Mouse (Mus musculus) left cerebral cortex, postnatal 10 days (tissue): ENCODE results near the gene Cib4. TPM values are rescaled to one million over a fixed set of nuclear protein-coding genes. Genes with fewer than 3 reads are reported as not detected.

Source experiments
- DNase-seq, 2 experiments: peaks; one replicate each; pipeline ENCODE4 v3.0.0; 2021 to 2022; ENCODE audit warnings: low spot score in 2 of 2, mixed read lengths in 1 of 2; ENCODE audit errors: extremely low spot score in 1 of 2
- intact Hi-C: fragments of 180-260 bp; cut with DNase I; formaldehyde crosslinking; loops from one replicate; pipeline ENCODE4 v1.15.1; 2025
- total RNA-seq, 2 experiments: library from RNA; stranded (reverse); gene quantifications; 2 replicates each; pipeline ENCODE4 v1.2.3; 2021

Cib4 gene
- total RNA-seq, 2 experiments from 2014 or later = not detected

DNA sequence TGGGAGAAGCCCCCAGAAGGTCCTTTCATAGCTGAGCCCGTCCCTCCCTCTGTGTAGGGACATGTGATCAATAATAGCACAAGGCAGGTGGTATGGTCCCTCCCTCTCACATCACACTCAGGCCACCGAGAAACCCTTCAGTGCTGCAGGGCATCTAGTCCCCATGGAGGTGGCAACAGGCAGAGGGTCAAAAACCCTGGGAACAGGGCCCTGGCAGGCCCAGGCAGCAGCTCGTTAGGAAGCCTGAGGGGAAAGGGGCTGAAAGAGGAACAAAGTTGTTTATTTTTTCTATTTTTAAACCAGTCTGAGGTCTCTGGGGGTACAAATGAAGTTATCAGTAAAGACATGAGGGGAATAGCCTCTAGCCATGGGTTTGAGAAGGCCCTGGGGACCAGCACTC, 21.4 kb downstream of the Cib4 start:
- intact Hi-C loops = no loop called here
- DNase-seq = no peak

DNA sequence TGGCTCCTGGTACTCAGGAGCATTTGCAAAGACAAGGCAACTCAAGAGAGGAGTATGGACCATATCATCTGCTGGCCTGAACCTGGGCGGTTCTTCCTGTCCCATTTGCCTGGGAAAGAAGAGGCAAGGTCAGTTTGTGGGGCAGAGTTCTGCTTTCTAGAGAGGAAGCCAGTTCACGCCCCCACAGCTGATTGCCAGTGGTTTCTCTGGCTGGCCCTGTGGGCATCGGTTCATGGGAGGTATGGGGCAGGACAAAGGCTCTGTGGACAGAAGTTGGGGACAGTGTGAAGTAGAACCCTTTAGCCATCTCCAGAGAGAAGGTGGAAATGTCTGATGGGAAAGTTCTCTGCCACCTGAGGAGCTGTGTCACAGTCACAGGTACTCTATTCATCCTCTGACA, 22.5 kb downstream of the Cib4 start:
- no peak for DNase-seq
- intact Hi-C loops = no loop called here

DNA sequence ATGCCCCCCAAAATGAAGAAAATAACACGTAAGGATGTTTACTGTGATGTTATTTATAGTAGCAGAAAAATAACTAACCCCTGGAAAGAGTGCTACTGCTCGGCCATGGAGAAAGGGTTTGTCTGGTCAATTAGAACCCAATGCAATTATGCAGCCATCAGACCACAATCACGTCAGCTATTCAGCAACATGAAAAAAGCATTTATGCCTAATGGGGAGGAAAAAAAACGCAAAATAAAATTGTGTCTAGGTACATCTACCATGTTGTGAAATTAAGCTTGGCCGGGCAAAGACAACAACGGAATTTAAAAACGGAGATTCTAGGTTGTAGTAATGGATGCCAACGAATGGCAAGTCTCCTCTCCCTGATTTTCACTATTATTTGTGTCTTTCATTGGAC, 23.2 kb downstream of the Cib4 start:
- DNase-seq = no peak
- intact Hi-C loops = no loop called here

DNA sequence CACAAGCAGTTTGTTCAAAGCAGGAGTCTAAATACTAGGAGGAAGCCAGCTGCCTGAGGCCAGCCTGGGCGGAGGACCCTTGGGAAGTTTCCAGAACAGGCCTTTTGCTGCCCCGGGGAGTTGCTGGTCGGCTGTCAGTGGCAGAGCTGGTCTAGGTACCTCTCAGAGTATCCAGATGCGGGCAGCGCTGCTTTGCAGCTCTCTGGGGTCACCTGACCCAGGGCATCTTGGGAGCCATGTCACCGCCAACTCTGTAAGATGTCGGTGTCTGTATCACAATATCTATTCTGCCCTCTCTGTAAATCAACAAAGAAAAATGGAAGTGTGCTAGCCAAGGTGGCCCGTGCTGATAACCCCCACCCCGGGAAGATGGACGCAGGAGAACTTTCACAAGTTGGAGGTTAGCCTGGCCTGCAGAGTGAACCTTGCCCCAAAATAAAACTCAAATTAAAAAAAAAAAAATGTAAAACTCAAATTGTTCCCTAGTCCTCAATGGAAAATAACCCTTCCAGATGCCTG, 25.4 kb downstream of the Cib4 start:
- intact Hi-C loops = no loop called here
- DNase-seq = no peak

DNA sequence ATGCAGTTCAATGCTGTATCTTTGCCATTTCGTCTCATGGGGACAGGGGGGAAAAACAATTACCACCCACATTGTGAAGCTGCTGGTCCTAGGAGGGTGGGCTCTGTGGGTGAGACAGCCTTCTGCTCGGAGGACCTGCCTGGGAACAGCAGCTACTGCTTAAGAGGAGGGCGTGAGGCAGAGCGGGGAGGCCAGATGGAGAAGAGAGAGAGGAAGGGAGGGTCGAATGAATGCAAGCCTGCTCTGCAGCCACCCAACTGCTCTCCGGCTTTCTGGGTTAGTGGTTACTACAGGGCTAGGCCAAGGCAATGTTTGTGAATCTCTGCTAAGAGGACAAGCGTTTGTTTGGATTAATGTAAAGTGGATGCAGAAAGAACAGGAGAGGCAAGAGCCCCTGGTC, 26.1 kb downstream of the Cib4 start:
- intact Hi-C loops = no loop called here

DNA sequence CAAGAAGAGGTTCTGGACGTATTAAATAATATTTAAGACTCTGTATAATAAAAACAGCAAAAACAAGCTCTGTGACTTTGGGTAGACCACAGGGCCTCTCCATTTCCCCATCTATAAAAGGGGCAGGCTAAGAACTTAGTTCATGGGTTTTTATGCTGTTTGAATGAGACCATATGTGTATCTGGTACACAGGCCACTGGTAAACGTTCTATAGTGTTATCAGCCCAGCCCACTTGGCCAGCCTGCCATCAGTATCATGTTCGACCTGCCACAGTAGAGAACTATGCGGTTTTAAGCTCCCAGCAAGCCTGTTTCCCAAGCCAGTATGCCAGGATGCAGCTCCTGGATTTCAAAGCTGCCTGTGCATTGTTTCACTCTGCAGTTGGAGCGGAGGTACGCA, 27.1 kb downstream of the Cib4 start:
- intact Hi-C loops = no loop called here
- no peak for DNase-seq

More for the DNA sequence above, 26.1 kb downstream of the Cib4 start:
- DNase-seq = no peak

DNA sequence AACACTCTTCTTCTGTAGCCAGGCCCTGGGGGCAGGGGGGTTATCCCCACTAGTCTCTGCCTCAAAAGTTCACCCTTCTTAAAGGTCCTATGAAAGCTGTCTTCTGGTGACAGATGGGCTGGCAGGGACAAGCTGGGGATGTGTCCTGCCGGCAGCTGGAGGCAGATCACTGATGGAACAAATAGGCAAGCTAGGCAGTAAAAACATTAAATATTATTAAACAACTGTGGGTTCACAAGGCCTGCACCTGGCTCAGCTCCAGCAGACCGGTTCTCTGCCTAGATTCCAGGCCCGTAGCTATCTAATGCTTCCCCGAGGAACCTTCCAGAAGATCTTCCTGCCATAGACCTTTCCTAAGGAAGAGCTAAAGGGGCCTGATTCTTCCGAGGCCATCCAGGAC, 27.5 kb downstream of the Cib4 start:
- intact Hi-C loops = no loop called here
- DNase-seq = no peak

DNA sequence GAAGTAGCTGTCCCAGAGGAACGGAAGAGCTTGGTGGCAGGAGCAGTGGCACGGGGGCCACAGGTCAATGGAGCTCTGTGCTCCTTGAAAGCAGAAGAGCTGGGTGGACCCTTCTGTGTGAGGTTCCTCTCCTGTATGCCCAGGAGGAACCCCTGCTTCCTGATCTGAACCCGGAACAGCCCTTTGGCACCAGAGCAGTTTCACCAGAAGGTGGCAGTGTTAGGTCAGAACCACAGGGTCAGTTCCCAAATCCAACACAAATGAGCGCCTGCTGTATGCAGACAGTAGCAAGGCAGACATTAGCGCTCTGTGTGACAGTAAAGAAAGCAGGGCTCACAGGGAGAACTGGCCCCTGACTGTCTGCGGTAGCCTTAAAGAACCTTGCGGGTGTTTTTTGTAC, 29.3 kb downstream of the Cib4 start:
- intact Hi-C loops = loop anchor here (2.0 kb wide), 1 partner anchor 122 kb away; no protein-coding TSS in a partner anchor
- peak; percentile 27 to 44 for DNase-seq

DNA sequence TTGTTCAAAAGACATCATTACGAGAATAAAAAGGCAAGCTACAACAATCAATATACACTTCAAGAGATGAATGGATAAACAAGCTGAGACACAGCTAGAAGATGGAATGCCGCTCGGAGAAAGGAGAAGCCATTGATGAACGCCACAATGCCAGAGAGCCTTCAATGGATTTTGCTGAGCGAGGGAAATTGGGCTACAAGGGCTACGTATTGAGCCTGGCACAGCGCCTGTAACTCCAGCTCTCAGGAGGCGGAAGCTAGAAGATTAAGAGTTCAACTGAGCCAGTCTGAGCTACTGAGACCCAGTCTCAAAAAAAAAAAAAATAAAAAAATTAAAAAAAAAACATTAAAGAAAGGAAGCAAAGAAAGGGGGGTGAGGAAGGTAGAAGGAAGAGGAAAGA, 32.5 kb downstream of the Cib4 start:
- no peak for DNase-seq
- intact Hi-C loops = no loop called here

DNA sequence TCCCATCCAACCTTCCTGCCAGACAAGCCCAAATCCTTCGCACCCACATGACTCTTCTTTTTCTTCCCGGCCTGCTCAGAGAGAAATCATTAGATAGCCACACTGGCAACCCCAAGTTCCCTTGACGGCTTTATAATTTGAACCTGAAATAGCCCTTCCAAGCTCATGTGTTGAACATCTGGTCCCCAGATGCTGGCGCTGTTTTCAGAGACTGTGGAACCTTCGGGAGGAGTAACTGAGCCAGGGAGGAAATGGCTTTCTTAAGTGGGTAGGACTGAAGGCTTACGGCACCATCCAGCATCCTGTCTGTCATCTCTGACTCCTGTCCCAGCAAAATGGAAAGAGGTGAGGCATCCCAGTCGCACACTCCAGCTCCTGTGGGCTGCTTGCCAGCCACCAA, 48.3 kb downstream of the Cib4 start:
- intact Hi-C loops = no loop called here
- DNase-seq = no peak

DNA sequence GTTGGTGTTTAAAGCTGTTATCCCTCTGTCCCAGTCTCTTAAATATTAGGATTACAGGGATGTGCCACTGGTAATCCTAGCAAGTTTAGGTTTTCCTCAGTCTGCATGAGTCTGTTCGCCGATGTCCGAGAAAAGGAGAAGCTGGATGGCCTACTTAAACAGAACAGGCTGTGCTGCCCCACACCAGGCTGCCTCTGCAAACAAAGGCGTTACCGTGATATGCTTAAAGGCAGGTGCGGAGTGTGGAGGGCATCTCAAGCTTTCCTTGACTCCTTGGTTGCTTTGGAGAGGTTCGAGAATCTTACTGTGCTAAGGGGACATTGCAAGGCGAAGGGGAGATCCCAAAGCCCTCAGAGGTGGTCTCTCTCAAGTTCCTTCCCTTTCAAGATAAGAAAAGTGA, 48.8 kb downstream of the Cib4 start:
- intact Hi-C loops = no loop called here
- no peak for DNase-seq

DNA sequence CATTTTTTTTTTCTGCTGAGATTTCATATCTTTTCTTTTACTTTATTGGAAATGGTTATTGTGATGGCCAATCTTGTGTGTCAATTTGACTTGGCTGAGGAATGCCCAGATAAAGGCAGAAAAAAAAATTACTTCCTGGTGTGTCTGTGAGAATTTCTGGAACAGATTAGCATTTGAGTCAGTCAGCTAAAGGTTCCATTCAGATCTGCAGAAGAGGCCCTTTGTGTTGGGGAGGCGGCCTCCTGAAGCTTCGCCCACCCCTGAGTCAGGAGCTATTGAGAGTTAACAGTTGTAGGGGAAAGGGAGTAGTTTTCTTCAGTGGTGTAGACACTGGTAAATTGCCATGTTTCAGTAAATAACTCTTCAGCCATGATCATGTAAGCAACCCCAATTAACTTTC, 50.3 kb downstream of the Cib4 start:
- intact Hi-C loops = no loop called here
- DNase-seq = no peak

DNA sequence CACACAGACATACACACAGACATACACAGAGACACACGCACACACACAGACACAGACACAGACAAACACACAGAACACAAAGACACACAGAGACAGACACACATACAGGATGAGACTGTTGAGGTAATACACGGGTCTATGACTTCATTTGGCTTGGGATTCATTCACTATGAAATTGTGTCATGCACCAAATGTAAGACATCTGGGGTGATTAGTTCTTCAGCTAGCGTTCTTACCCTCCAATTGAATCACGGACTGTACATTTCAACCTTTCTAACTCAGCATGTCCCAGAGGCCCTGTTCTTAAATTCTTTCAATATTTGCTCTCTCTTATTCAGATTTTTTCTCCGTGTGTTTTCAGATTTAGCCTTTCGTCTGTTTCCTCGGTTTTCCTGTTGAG, 51.0 kb downstream of the Cib4 start:
- intact Hi-C loops = no loop called here
- no peak for DNase-seq

DNA sequence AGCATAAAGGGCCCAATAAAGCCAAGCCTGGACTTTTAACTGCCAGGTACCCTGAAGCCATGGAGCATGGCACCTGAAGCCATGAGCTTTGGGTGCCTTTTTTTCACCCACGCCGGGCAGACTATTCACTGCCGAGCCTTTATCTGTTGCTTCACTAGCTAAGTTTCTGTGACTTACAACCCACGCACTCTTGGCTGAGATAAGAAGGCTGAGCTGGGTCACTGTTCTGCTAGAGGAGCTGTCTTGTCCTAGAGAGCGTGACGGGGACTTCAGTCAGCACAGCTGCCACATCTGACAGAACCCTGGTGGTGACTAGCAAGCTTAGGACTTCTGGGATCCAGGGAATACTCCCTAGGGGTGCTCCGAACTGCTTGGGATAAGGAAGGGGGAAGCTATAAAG, 51.9 kb downstream of the Cib4 start:
- DNase-seq = no peak
- intact Hi-C loops = no loop called here

DNA sequence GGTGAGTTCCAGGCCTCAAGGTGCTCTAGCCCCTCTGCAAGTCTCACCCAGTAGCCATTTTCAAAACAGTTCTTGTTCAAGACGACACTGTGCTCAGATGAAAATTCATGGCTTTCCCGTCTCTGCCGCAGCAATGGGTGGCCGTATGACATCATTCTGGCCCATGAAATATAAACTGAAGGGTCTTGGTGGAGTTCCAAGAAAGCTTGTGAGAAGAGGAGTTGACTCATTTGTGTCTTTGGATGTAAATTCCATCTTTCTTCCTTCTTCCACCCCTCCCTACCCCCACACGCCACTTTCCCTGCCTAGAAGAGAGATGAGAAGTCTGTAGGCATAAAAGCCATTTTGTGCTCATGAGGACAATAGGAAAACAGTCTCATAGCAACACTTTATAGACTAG, 54.8 kb downstream of the Cib4 start:
- no peak for DNase-seq
- intact Hi-C loops = no loop called here

DNA sequence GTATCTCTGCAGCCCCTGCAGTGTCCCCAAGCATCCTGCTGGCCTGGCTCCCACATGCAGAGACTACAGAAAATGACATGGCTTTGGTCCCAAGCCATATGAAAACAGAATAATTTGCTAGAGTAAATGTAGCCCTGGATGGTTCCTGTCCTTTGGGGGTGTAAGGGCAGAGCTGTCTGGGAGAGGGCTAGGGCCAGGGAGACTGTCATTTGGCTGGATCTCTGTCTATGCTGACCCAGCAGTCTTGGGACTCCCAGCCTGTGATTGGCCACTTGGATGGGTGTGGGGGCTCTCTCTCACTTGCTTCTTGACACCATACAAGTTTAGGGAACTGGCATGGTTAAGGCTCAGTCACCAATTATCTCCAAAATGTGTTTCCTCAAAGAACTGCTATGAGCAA, 55.4 kb downstream of the Cib4 start:
- intact Hi-C loops = no loop called here
- DNase-seq = no peak

DNA sequence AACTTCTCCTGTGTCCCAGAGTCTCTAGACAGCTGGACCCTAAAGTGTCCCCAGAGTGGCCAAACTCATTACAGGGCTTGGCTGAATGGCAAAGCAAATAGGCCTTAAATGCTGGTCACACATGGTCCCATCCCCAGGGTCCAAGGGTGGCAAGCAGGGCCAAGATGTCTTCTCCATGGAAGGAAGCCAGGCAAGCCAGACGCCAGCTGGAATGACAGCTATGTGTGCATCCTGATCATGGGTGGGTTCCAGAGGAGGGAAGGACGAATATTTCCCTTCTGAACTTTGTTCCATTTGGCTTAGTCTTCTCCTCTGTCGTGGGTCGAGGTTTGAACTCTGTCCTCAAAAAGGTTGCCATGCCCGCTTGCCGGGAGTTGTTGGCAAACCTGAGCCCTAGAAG, 60.5 kb downstream of the Cib4 start:
- no peak for DNase-seq

DNA sequence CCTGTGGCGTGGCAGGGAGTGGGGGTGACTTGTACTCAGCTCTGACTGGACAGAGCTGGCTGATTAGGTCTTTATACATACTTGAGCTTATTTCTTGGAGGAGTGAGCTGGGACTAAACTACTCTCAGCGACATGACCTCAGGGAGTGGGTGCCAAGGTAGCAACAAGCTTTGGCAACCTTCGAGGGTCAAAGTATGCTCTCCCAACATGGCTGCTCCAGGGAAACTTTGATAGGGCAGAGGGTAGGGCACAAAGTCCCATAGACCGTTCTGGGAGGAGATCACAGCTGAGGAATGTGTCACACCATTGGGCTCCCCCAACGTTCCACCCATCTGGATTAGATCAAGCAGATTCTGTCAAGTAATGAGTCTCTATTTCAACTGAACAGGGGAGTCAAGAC, 61.0 kb downstream of the Cib4 start:
- no peak for DNase-seq
- intact Hi-C loops = loop anchor here (5.0 kb wide), 2 partner anchors 92 to 267 kb away; no protein-coding TSS in a partner anchor

More for the DNA sequence above, 60.5 kb downstream of the Cib4 start:
- intact Hi-C loops = no loop called here

DNA sequence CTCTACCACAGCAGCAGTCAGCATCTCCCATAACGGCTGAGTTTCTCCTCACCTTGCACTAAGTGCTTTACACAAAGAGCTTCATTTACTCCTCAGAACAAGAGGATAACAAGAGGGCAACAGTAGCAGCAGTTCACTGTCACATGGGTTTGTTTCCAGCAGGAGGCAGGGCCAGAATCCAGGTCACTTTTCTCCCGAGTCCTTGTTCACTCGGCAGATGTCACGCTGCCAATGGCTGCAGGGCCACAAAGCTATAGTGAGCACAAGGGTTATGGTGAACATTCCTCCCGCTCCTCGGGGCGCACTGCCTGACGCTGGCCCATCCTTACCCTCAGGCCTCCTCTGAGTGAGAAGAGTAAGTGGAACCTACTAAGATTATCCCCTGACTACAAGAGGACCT, 62.1 kb downstream of the Cib4 start:
- intact Hi-C loops = loop anchor here (5.0 kb wide), 2 partner anchors 91 to 266 kb away; no protein-coding TSS in a partner anchor
- DNase-seq = no peak

DNA sequence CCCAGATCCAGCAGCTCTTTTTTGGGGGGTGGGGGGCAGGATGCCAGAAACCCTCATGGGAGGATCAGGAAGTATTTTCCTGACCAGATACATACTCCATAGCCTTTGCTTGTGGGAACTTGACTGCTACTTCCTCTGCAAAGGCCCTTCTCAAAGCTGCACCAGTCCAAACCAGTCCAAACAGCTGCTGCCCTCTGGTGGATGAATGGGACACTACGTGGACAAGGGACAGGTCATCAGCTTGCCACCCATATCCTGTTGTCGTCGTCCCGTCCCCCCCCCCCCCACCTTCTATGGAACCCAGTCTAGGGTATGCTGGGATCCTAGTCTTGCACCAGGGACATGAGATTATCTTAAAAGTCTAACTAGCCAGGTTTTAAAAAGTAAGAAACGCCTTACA, 63.3 kb downstream of the Cib4 start:
- intact Hi-C loops = loop anchor here (5.0 kb wide), 2 partner anchors 90 to 265 kb away; no protein-coding TSS in a partner anchor
- DNase-seq = peak; percentile 58 to 75

DNA sequence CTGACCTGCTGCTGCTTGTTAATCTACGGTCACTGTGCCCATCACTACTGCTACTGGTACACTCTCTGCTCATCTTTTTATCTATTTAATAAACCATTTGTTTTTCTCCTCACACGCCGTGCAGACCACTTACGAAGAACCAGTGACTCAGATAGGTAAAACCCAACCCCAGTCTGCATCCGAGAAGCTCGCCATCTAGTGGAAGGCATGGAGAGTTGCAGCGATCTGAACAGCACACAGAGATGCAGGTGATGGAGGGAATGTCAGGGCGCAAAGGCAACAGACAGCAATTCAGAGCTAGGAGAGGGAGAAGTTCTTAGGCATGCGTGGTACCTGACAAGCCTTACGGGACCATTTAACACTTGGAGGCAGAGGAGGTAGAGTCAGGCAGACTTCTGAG, 69.1 kb downstream of the Cib4 start:
- intact Hi-C loops = no loop called here
- DNase-seq = no peak
